Mouse (Mus musculus): Measurements from ENCODE around the gene Spats2l.

Spats2l gene

DNA sequence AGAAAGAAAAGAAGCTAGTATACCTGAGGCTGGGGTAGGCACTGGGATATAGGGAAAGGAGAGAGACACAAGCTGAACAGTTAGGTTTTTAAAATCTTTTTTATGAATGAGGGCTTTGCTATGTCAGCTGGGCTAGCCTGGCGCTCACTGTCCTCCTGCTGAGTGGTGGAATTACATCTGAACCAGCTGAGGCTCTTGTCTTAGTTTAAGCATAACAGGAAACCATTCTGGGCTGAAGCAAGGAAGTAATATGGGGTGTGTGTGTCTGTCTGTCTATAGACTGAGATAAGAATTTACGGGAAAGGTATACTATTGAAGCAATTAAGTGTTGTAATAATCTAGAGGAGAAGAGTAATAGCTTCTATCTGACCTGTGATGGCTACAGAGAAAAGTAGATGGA is 197.6 kb downstream of the Spats2l start:
- no peak for DNase-seq (ENCODE audit: low read depth)

DNA sequence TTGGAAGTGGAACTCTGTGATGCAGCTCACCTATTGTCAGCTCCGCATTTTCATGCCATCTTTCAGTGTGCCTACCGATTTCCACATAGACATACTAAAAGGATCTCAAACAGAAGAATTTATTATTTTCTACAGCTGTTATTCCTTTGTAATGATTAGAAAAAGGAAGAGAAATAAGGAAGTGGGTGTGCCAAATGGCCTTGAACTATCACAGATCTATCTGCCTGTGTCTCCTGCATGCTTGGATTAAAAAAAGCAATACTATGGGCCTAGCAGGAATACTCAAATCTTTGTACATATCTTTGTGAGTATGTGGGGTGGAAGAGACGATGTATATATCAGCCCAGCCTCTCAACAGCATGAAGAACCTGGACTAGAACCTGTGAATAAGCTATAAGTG is 202.9 kb downstream of the Spats2l start:
- no peak for DNase-seq (ENCODE audit: low read depth)

DNA sequence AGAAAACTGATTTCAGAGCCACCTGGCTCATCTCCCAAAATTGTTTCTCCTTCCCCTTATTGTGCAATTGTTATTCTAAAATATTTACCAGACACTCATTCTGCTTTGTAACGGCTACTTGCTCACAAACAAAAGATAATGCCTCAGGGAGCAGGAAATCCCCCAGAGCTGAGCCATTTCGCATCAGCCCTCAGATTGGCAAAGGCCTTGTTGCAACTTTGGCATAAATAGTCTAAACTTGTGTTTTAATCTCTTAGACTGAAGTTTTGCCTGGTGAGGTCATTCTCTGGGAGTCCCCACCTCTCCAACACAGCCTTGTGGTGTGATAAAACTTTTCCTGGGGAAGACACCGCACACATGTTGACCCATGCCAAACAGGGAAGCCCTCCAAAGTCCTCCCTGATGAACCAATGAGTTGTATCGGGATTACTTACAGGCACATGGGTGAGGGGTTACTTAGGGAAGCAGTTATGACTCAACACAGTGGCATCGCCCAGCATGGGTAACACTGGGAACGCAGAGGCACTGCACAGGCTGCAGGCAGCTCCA is 215.2 kb downstream of the Spats2l start:
- peak; percentile 83 for DNase-seq (ENCODE audit: low read depth)

DNA sequence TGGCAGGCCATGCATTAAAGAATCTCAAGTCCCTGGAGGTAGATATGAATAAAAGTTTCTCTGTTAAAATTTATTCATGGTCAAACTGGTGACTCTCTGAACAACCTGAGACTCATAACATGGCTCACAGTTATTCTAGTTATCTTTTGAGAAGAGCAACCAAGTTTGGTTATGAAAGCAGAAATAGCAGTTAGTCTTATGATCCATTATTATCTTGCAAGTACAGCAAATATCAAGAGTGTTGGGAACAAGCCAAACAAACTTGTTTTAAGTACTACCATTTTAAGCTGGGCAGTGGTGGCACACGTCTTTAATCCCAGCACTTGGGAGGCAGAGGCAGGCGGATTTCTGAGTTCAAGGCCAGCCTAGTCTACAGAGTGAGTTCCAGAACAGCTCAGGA is 217.3 kb downstream of the Spats2l start:
- no peak for DNase-seq (ENCODE audit: low read depth)

DNA sequence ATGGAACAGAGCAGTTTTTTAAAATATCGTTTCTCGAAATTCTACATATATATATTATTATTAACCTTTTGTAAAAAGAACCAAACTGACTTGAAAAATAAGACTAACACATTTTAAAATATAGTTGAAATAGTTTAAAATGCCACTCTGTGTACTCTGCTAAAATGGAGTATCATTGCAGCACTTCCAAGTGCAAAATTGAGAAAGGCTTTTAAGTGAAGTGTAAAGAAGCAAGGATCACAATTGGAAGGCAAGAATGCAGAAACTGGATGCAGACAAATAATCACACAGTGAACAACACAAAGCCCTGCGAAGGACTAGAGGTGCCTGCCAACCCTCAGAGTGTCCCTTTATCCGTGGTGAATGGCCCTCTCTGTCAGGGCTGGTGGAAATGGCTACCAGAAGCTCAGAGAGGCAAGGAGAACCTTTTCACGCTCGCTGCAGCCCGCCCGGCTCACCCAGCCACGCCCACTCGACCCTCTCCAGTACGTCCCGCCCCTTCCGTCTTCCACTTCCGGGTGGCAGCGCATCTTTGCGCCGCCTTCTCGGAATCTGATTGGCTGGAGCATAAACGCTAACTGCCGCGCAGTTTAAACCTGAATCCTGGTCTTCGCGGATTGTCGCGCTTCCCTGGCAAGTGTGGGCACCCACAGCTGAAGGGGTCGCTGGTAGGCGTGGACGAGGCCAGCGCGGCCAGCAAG is 221.6 kb downstream of the Spats2l start, which contains the start of gene Sgo2a:
Gene Sgo2a (plus strand): TSS at position 540 of the 701 bp plus-strand sequence.
- DNase-seq (ENCODE audit: low read depth), result peak; percentile 99

DNA sequence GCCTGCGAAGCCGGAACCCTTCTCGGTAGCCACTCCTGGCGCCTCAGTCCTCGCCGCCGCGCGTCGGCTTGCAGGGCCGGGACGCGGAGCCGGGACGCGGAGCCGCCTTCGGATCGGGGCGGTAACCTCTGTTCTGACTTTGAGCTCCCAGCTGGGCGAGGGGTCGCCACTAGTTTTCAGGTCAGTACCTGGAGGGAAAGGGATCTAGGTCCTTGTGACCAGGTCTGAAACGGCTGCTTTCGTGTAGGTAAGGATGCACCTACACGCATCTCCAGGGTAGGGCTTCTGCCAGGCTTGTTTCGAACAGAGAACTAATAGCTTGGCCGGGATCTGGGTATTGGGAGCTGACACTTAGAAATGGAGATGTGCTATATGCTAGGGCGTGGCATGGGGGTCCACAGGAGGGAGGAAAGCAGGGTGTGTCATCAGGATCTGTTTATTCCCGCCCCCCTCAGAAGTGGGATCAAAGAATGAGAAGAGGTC is 222.2 kb downstream of the Spats2l start:
- no peak for DNase-seq (ENCODE audit: low read depth)

Measured in NIH3T3 (cell line).